Mouse (Mus musculus): ENCODE results near the gene Slc25a21.

- TF ChIP-seq CTCF (conservative IDR thresholded peaks at IDR 0.05; ENCODE audit: insufficient read depth, insufficient read length, low read depth, low read length) (no peak), POLR2A (IDR thresholded peaks at IDR 0.05; ENCODE audit: low read depth, low read length) (no peak)
Measured at GRCm38 (mm10) chr12:57076606-57077005, 120.7 kb downstream of the Slc25a21 start.

All from kidney, adult 2 months (tissue).